Mouse (Mus musculus) inflammation-experienced regulatory T-cells, adult 6 months (primary cell): ENCODE measurements around the gene Cd81. TPM values are rescaled to one million over a fixed set of nuclear protein-coding genes. Genes with fewer than 3 reads are reported as not detected.
A peak's percentile ranks its signal among the peaks of the same experiment; 100 is the strongest.

Experiments
- ATAC-seq: one replicate; pipeline ENCODE4 v1.8.0; 2017
- polyA plus RNA-seq, 3 experiments: library from polyadenylated mRNA; unstranded; fragments of 100-300 nt; shearing (Covaris generic); gene quantifications; one replicate each; pipeline ENCODE4 v1.2.1; 2017

Gene Cd81
- polyA plus RNA-seq, 3 experiments from 2014 or later: 237 to 292 (median 262) TPM

GRCm38 (mm10) chr7:143070506-143071070, 18.0 kb downstream of the Cd81 start:
- ATAC-seq: no peak

- ATAC-seq: no peak
These were observed 20.1 kb downstream of the Cd81 start for GRCm38 (mm10) chr7:143072605-143073004.

- no peak for ATAC-seq
These were observed 20.5 kb downstream of the Cd81 start for GRCm38 (mm10) chr7:143073086-143073485.

- ATAC-seq: no peak
These were observed 22.9 kb downstream of the Cd81 start for GRCm38 (mm10) chr7:143075394-143075793.

- ATAC-seq: no peak
These were observed 24.8 kb downstream of the Cd81 start for GRCm38 (mm10) chr7:143077351-143077750.

GRCm38 (mm10) chr7:143082024-143082423, 29.5 kb downstream of the Cd81 start:
- no peak for ATAC-seq

- ATAC-seq: no peak
These were observed 31.2 kb downstream of the Cd81 start for GRCm38 (mm10) chr7:143083708-143084107.

DNA sequence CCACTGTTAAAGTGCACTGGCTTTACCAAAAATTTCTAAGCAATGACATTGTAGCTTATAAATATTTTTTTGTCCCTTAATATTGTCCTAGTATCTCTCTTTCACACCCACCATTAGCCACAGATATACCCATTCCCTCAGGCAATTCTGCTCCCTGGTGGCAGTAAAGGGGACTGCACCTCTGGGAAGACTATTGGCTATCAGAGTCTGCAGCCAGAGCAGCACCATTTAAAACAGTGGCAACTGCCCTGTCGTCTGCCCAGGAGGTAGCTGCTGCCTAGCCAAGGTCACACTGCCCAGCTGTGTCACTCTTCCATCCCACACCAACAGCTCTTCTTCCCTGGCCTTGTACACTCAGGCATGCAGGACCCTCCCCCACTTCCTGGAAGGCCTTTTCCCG, 33.8 kb downstream of the Cd81 start:
- ATAC-seq: peak; percentile 75

DNA sequence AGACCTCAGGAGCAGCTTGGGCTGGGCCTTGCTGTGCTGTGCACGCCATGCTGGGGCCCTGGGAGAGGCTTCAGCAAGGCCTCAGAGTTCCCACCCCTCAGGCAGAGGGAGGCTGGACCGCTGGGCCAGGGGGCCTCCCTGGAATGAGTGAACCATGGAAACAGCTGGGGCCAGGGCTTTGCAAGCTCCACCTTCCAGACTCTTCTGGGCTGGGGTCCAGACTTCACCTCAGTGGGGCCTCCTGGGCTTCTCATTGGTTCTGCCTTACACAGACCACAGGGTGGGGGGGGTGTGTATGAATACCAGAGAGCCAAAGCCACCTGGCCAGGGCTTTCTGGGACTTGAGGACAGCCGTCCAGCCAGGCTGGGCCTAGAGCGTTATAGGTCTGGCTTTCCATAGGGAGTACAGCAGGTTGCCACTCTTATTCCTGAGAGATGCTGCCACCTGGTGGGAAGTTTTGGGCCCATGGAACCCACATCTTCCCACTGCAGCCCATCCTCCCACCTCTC, 34.6 kb downstream of the Cd81 start:
- ATAC-seq: no peak

DNA sequence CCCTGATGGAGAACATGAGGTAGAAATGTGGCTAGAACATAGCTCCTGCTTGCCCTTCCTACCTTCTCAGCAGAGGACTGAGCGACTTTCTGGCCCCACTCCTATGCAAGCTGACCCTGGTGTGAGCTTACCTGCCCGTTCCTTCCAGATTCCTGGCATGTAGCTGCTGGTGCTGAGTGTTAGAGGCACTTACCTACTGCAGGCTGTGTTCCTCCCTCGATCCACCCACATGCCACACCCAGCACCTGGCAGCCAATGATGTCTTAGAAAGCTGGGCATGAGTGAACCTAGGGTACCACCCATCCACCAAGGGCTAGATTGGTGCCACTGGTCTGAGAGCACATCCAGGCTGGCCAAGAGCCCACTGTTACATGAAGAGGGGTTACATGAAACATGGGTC, 41.3 kb downstream of the Cd81 start:
- no peak for ATAC-seq

GRCm38 (mm10) chr7:143094592-143095553, 42.3 kb downstream of the Cd81 start, which contains the start of gene Trpm5:
Trpm5 (minus strand) TSS chr7:143094642.
- ATAC-seq: no peak

DNA sequence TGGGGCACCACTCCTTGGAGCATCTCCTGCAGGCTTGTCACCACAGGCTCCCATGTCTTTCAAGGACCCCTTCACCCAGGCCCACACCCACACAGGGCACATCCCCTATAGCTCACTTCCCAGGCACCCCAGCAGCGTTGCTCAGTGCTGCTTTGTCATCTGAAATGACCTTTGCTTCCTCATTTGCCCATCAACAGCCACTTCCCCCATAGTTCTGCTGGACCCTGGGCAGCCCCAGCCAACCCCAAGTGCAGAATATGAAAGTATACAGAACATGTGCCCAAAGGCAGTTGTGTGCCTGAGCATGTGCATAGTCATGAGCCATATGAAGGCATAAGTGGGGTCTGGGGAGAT, 43.0 kb downstream of the Cd81 start:
- no peak for ATAC-seq

- ATAC-seq: no peak
These were observed 48.2 kb downstream of the Cd81 start for GRCm38 (mm10) chr7:143100759-143101158.

DNA sequence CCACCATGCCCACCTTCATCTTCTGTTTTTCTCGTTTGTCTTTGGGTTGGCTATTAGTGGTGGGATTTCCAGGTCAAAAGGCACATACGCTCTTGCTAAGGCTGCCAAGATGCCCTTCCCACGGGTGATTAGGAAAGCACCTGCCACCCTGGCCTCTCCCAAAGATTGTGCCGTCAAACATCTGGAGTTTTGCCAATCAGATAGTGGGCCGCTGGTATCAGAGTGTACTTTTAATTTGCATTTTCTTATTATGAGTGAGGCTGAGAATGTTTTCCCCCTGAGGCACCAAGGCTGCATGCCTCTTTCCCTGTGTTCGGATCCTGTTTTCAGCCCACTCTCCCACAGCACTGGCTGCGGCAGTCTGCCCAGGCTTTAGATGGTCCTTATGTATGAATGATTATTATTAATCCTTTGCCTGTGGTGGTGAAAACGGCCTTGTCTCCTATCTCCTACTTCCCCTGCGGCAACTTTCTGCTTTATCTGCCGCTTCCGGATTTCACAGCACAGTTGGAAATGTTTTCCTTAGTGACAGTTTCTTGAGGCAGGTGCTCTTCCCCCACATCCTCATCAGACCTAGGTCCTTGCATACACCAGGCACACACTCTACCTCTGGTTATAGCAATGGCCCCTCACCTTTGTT, 52.8 kb downstream of the Cd81 start:
- no peak for ATAC-seq

DNA sequence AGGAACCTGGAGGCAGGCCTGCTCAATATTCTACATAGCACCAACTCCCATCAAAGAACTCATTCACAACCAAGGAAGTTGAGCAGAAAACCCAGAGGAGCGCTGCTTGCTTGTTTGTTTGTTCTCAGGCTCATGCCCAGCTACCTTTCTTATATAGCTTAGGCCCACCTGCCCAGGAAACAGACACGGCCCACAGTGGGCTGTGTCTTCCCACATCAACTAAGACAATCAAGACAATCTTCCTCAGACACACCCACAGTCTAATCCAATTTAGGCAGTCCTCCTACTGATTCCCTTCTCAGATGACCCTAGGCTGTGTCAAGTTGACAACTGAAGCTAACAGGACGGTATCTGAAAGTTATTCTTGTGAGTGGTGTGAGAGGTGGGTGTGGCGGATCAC, 53.5 kb downstream of the Cd81 start, which contains the start of gene Kcnq1:
TSS of gene Kcnq1 (plus strand) at position 301 of the 400 bp plus-strand sequence.
- no peak for ATAC-seq

DNA sequence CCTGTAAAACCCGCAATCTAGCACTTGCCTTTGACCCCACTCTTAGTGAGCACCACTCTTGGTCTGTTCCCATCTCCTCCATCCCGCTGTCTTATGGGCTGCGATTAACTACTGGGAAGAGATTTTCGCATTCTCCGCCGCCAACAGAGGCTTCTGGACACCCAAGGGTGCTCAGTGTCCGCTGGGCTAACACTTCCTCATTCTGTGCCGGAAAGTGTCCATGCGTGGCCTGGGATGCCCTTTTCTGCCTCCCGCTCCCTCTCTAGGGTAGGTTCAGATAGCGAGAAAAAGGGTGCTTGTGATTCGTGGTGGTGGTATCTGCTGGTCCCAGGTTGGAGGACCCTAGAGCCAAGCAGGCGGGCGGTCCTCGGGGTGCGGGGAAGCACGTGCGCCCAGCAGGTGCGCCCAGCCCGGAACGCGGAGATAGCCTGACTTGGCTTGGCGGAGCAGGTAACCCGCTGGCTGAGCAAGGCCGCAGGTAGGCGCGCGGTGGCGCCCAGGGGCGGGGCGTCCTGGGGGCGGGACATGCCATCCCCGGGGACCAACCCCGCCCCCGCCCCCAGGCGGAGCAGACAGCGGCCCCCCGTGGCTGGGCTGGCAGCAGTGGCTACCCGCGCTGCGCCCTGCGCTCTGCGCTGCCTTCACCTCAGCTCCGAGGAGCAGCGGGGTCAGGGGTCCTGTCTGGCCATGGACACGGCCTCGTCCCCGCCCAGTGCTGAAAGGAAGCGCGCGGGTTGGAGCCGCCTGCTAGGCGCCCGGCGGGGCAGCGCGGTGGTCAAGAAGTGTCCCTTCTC, 54.3 kb downstream of the Cd81 start:
- no peak for ATAC-seq

- ATAC-seq: no peak
These were observed 55.7 kb downstream of the Cd81 start for GRCm38 (mm10) chr7:143108200-143108599.

- no peak for ATAC-seq
These were observed 56.6 kb downstream of the Cd81 start for GRCm38 (mm10) chr7:143108996-143109660.

- no peak for ATAC-seq
These were observed 57.2 kb downstream of the Cd81 start for GRCm38 (mm10) chr7:143109696-143110095.

- no peak for ATAC-seq
These were observed 58.3 kb downstream of the Cd81 start for GRCm38 (mm10) chr7:143110803-143111202.

DNA sequence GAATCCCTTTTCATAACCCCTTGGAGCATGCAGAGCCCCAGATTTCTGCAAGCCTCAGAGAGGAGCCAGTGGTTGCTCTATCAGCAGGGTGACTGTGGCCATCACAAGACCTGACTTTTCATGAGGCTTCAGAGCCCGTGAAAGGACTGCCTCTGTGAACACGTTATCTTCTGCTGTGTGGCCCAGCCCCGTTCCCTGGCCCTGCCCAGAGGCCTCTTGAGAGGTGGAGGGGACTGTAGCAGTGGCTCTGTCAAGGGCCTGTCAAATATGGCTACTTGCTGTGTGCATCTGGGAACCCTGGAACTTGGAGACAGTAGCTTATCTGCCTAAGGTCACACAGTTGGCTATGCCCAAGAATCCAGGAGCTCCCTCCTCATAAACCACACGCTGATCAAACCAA, 59.2 kb downstream of the Cd81 start:
- no peak for ATAC-seq

GRCm38 (mm10) chr7:143112395-143112794, 59.9 kb downstream of the Cd81 start:
- no peak for ATAC-seq
